Mouse (Mus musculus): Measurements from ENCODE around the gene Klk9. TPM values are rescaled to one million over a fixed set of nuclear protein-coding genes. Genes with fewer than 3 reads are reported as not detected.

Gene Klk9
- polyA plus RNA-seq, 1 experiment from 2014 or later, result 101 TPM

DNA sequence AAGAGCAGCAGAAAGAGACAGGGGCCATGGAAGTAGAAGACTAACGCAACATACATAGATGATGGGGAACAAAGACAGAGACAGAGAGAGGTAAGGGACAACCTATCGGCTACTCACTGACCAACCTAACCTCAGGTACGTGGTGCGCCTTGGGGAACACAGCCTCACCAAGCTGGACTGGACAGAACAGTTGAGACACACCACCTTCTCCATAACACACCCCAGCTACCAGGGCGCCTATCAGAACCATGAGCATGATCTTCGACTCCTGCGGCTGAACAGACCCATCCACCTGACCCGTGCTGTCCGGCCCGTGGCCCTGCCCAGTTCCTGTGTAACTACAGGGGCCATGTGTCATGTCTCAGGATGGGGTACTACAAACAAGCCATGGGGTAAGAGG, 21.0 kb upstream of the Klk9 start:
- Histone ChIP-seq H3K9ac (ENCODE audit: low read length) (no peak overlapping the region), H3K27ac (replicated peaks) (no peak overlapping the region), H3K4me1 (replicated peaks; ENCODE audit: control insufficient read depth, insufficient read depth) (no peaks in the 10 kb centered on the region), H3K4me3 (ENCODE audit: low read depth, low read length) (no peak overlapping the region), H3K27me3 (ENCODE audit: control insufficient read depth, insufficient read depth, low read length) (no peaks in the 10 kb centered on the region), H3K36me3 (ENCODE audit: control insufficient read depth, insufficient read depth, low read length) (no peaks in the 10 kb centered on the region), H3K4me2 (replicated peaks; ENCODE audit: low read depth) (no peak overlapping the region), H3K9me3 (ENCODE audit: control insufficient read depth, low read length) (no peaks in the 10 kb centered on the region)
- TF ChIP-seq EP300 (optimal IDR thresholded peaks at IDR 0.05) (no peak), CTCF (IDR thresholded peaks at IDR 0.05; ENCODE audit: low read depth) (no peak)
- DNase-seq (ENCODE audit: low spot score), result peak; percentile 5
- no peak for ATAC-seq (ENCODE audit: low FRiP score, low TSS enrichment)
- 90% methylated on average over 10 of the region's 10 CpGs for WGBS

- 92% methylated on average over 6 of the region's 6 CpGs for WGBS
- no peak overlapping the region for H3K9ac ChIP-seq (ENCODE audit: low read length)
- ATAC-seq (ENCODE audit: low FRiP score, low TSS enrichment) (no peak), DNase-seq (ENCODE audit: low spot score) (peak; percentile 10)
- H3K9me3 ChIP-seq (ENCODE audit: control insufficient read depth, low read length), result no peaks in the 10 kb centered on the region
- no peak overlapping the region for H3K4me3 ChIP-seq (ENCODE audit: low read depth, low read length)
- H3K4me2 ChIP-seq (replicated peaks; ENCODE audit: low read depth), result no peak overlapping the region
- H3K27ac ChIP-seq (replicated peaks), result no peak overlapping the region
- TF ChIP-seq CTCF (IDR thresholded peaks at IDR 0.05; ENCODE audit: low read depth), result no peak
- TF ChIP-seq EP300 (optimal IDR thresholded peaks at IDR 0.05), result no peak
- no peaks in the 10 kb centered on the region for H3K27me3 ChIP-seq (ENCODE audit: control insufficient read depth, insufficient read depth, low read length)
- H3K36me3 ChIP-seq (ENCODE audit: control insufficient read depth, insufficient read depth, low read length), result no peaks in the 10 kb centered on the region
- H3K4me1 ChIP-seq (replicated peaks; ENCODE audit: control insufficient read depth, insufficient read depth), result no peaks in the 10 kb centered on the region
Observed at GRCm38 (mm10) chr7:43771916-43772315, 19.8 kb upstream of the Klk9 start.

- WGBS, result 59% methylated on average over 3 of the region's 3 CpGs
- DNase-seq (ENCODE audit: low spot score) (peak; percentile 11), ATAC-seq (ENCODE audit: low FRiP score, low TSS enrichment) (no peak)
- Histone ChIP-seq H3K36me3 (ENCODE audit: control insufficient read depth, insufficient read depth, low read length) (no peaks in the 10 kb centered on the region), H3K27me3 (ENCODE audit: control insufficient read depth, insufficient read depth, low read length) (no peaks in the 10 kb centered on the region), H3K4me1 (replicated peaks; ENCODE audit: control insufficient read depth, insufficient read depth) (no peaks in the 10 kb centered on the region), H3K27ac (replicated peaks) (no peak overlapping the region), H3K9me3 (ENCODE audit: control insufficient read depth, low read length) (no peaks in the 10 kb centered on the region), H3K9ac (ENCODE audit: low read length) (no peak overlapping the region), H3K4me2 (replicated peaks; ENCODE audit: low read depth) (no peak overlapping the region), H3K4me3 (ENCODE audit: low read depth, low read length) (no peak overlapping the region)
- TF ChIP-seq EP300 (optimal IDR thresholded peaks at IDR 0.05) (no peak), CTCF (IDR thresholded peaks at IDR 0.05; ENCODE audit: low read depth) (no peak)
Observed at GRCm38 (mm10) chr7:43772901-43773300, 18.8 kb upstream of the Klk9 start.

DNA sequence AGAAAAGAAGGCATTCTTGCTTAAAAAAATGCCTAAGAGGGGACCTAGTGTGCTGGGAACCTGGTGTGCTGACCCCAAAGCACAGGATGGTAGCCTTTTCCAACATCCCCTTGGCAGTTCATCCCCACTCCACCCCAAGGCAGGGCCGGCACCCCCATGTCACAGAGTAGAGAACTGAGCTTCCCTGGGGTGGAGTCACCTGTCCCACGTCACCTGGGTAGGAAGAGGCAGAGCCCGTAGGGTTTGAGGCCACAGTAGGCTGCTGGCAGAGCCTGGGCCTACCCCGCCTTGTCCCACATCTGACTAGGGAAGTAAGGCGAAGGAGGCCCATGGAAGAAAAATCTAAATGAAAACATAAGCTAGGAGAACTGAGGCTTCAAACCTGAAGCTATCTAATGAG, 17.3 kb upstream of the Klk9 start, which contains the start of gene Klk11:
Klk11 (plus strand) TSS at position 241 of the 400 bp plus-strand sequence.
- DNase-seq (ENCODE audit: low spot score), result peak; percentile 10
- Histone ChIP-seq H3K36me3 (ENCODE audit: control insufficient read depth, insufficient read depth, low read length) (no peaks in the 10 kb centered on the region), H3K4me2 (replicated peaks; ENCODE audit: low read depth) (0 out of 2 replicates have a peak within 1 kb of the TSS, but pooled peaks have one; percentile 14), H3K4me1 (replicated peaks; ENCODE audit: control insufficient read depth, insufficient read depth) (no peaks in the 10 kb centered on the region), H3K9me3 (ENCODE audit: control insufficient read depth, low read length) (no peaks in the 10 kb centered on the region), H3K9ac (ENCODE audit: low read length) (peak within 1 kb of the TSS; percentile 45; the same call in 1 of the 2 replicates), H3K27ac (replicated peaks) (peak within 1 kb of the TSS; percentile 83), H3K4me3 (ENCODE audit: low read depth, low read length) (peak within 1 kb of the TSS; percentile 4; the same call in 1 of the 2 replicates), H3K27me3 (ENCODE audit: control insufficient read depth, insufficient read depth, low read length) (no peaks in the 10 kb centered on the region)
- 62% methylated on average over 5 of the region's 5 CpGs for WGBS
- 0 out of 2 replicates have a peak, but pooled peaks have one; percentile 35 for ATAC-seq (ENCODE audit: low FRiP score, low TSS enrichment)
- TF ChIP-seq CTCF (IDR thresholded peaks at IDR 0.05; ENCODE audit: low read depth), result no peak
- TF ChIP-seq EP300 (optimal IDR thresholded peaks at IDR 0.05), result no peak

GRCm38 (mm10) chr7:43774802-43775201, 16.9 kb upstream of the Klk9 start:
- 0 out of 2 replicates have a peak overlapping the region, but pooled peaks have one; percentile 14 for H3K4me2 ChIP-seq (replicated peaks; ENCODE audit: low read depth)
- H3K36me3 ChIP-seq (ENCODE audit: control insufficient read depth, insufficient read depth, low read length), result no peaks in the 10 kb centered on the region
- 50% methylated on average over 6 of the region's 6 CpGs for WGBS
- peak; percentile 13 for DNase-seq (ENCODE audit: low spot score)
- H3K4me3 ChIP-seq (ENCODE audit: low read depth, low read length), result peak overlapping the region; percentile 4; the same call in 1 of the 2 replicates
- no peaks in the 10 kb centered on the region for H3K27me3 ChIP-seq (ENCODE audit: control insufficient read depth, insufficient read depth, low read length)
- no peaks in the 10 kb centered on the region for H3K4me1 ChIP-seq (replicated peaks; ENCODE audit: control insufficient read depth, insufficient read depth)
- TF ChIP-seq CTCF (IDR thresholded peaks at IDR 0.05; ENCODE audit: low read depth), result no peak
- no peaks in the 10 kb centered on the region for H3K9me3 ChIP-seq (ENCODE audit: control insufficient read depth, low read length)
- 0 out of 2 replicates have a peak, but pooled peaks have one; percentile 45 for ATAC-seq (ENCODE audit: low FRiP score, low TSS enrichment)
- H3K9ac ChIP-seq (ENCODE audit: low read length), result peak overlapping the region; percentile 45; the same call in 1 of the 2 replicates
- H3K27ac ChIP-seq (replicated peaks), result peak overlapping the region; percentile 83

DNA sequence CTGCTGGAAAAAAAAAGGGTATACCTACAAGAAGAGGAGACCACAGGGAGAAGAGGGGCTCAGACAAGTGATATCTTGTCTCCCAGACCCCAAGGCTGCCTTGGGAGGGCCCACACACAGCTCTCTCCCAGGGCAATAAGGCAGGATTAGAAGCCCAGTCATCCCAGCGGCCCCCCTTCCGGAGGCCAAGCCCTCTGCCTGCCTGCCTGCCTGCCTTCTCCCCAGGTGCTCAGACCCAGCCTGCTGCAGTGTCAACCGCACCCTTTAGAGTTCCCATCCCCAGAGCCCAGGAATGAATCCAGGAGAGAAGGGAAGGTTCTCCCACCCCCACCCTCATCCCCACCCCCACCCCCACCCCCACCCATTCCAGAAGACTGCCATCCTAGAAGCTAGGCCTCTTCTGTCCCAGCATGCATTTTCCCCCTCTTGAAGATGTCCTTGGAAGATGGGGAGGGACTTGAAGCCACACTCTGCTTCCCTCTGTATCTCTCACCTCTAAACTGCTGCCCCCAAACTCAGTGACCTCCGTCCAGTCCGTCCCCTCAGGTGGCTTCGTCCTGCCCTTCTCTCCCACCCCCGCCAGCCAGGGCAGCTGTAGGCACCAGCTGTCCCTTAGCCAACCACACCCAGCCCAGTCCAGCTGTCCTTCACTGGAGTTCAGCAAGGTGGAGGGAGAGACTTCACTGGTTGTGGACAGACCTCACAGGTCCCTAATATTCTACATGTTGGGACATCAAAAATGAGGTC, 16.2 kb upstream of the Klk9 start:
- peak overlapping the region; percentile 29; the same call in 1 of the 2 replicates for H3K4me2 ChIP-seq (replicated peaks; ENCODE audit: low read depth)
- H3K4me3 ChIP-seq (ENCODE audit: low read depth, low read length), result peak overlapping the region; percentile 4; the same call in 1 of the 2 replicates
- WGBS, result 32% methylated on average over 6 of the region's 7 CpGs

More for the DNA sequence above, 16.2 kb upstream of the Klk9 start:
- TF ChIP-seq CTCF (IDR thresholded peaks at IDR 0.05; ENCODE audit: low read depth) (no peak), EP300 (optimal IDR thresholded peaks at IDR 0.05) (no peak)
- Histone ChIP-seq H3K4me1 (replicated peaks; ENCODE audit: control insufficient read depth, insufficient read depth) (no peaks in the 10 kb centered on the region), H3K27ac (replicated peaks) (peak overlapping the region; percentile 83), H3K27me3 (ENCODE audit: control insufficient read depth, insufficient read depth, low read length) (no peaks in the 10 kb centered on the region), H3K9me3 (ENCODE audit: control insufficient read depth, low read length) (no peaks in the 10 kb centered on the region), H3K36me3 (ENCODE audit: control insufficient read depth, insufficient read depth, low read length) (no peaks in the 10 kb centered on the region), H3K9ac (ENCODE audit: low read length) (peak overlapping the region; percentile 45; the same call in 1 of the 2 replicates)
- DNase-seq (ENCODE audit: low spot score) (peak; percentile 13), ATAC-seq (ENCODE audit: low FRiP score, low TSS enrichment) (no peak)
